Mouse (Mus musculus) adrenal gland, postnatal 0 days (tissue): ENCODE measurements around the gene 9530077C05Rik. TPM values are rescaled to one million over a fixed set of nuclear protein-coding genes. Genes with fewer than 3 reads are reported as not detected.

ENCODE experiments used
- polyA plus RNA-seq: library from polyadenylated mRNA; unstranded; fragments of >200 nt; fragmentation: Nextera tagmentation; extraction: Ambion mirVana; gene quantifications from 2 replicates; pipeline ENCODE4 v1.2.1, GENCODE M21; 2015

9530077C05Rik gene
- polyA plus RNA-seq: 9.0 and 9.1 TPM in 2 replicates

GRCm38 (mm10) chr9:22411002-22411857, at the start of gene 9530077C05Rik:
Gene 9530077C05Rik (plus strand): TSS chr9:22411513.

GRCm38 (mm10) chr9:22389021-22389476, 22.3 kb upstream of the 9530077C05Rik start, which contains the start of gene Anln:
Gene Anln (minus strand): TSS chr9:22389188.

GRCm38 (mm10) chr9:22453990-22454389, 42.7 kb downstream of the 9530077C05Rik start, which contains the start of gene Gm17545:
Gene Gm17545 (plus strand): TSS chr9:22454290.

GRCm38 (mm10) chr9:22469643-22470042, 58.3 kb downstream of the 9530077C05Rik start, which contains the start of gene Rp9:
Gene Rp9 (minus strand): TSS chr9:22469743.

GRCm38 (mm10) chr9:22475424-22475868, 64.1 kb downstream of the 9530077C05Rik start, which contains the start of gene Bbs9:
Gene Bbs9 (plus strand): TSS chr9:22475715.

Other genes with a start within 250 kb of the 9530077C05Rik start
- gene Zfp872, start 223.4 kb upstream of the 9530077C05Rik start, polyA plus RNA-seq: 0.25 and 0.36 TPM in 2 replicates
- gene Zfp809, start 185.8 kb upstream of the 9530077C05Rik start, polyA plus RNA-seq: 11.5 and 19.0 TPM in 2 replicates
- 0.99 and 1.3 TPM in 2 replicates for gene Zfp599, start 151.6 kb upstream of the 9530077C05Rik start, polyA plus RNA-seq
- gene Zfp810, start 103.9 kb upstream of the 9530077C05Rik start, polyA plus RNA-seq: 12.7 and 15.2 TPM in 2 replicates
- 9.5 and 10.1 TPM in 2 replicates for gene Anln, start 22.3 kb upstream of the 9530077C05Rik start, polyA plus RNA-seq
- gene Gm17545, start 42.8 kb downstream of the 9530077C05Rik start, polyA plus RNA-seq: not detected in 2 replicates
- 60.3 and 71.6 TPM in 2 replicates for gene Rp9, start 58.2 kb downstream of the 9530077C05Rik start, polyA plus RNA-seq
- 13.3 and 15.1 TPM in 2 replicates for gene Bbs9, start 64.2 kb downstream of the 9530077C05Rik start, polyA plus RNA-seq